Mouse (Mus musculus): ENCODE data around the gene Hectd4. TPM values are rescaled to one million over a fixed set of nuclear protein-coding genes. Genes with fewer than 3 reads are reported as not detected.
"Not testable (repeated sequence)": the region's sequence is repeated elsewhere in the genome, so short reads cannot be mapped to it uniquely, and the experiment has no call there.

Gene Hectd4
- total RNA-seq, 2 experiments from 2014 or later = 21.1 to 24.4 TPM

GRCm38 (mm10) chr5:121336009-121336408, 116.0 kb downstream of the Hectd4 start:
- DNase-seq = no peak

GRCm38 (mm10) chr5:121336776-121337175, 116.8 kb downstream of the Hectd4 start:
- DNase-seq = no peak
- intact Hi-C loops (cut with DNase I) = no loop called here

More at GRCm38 (mm10) chr5:121336009-121336408, 116.0 kb downstream of the Hectd4 start:
- intact Hi-C loops (cut with DNase I) = no loop called here

DNA sequence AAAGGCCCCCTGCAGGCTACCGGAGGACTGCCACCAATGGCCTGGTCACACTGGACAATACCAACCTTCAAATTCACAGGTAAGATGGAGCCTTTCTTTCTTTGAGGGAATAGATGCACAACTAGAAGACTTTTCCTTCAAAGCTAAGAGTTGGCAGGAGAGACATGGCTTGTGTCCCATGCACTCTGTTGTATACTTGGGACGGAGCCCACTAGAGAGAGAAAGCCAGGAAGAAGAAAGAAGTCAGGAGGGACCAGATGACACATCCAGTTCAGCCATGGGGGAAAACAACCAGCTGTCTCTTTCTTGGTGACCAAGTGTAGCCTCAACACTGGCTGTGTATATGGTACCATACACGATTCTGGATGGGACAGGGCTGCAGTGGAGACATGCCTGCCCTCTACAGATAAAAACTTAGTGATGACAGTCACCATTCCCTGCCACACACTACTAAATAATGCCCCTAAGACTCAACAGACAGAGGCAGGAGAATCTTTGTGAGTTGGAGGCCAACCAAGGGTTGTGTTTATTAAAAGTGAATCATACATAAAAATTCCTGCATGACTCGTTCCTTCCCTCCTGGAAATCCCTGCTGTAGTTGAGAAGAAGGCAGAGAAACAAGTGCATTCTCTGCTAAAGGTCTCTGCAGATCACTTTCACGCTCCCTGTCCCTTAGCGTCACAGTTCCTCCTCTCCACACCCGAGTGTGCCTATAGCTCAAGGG, 119.7 kb downstream of the Hectd4 start:
- DNase-seq = no peak
- intact Hi-C loops (cut with DNase I) = no loop called here

DNA sequence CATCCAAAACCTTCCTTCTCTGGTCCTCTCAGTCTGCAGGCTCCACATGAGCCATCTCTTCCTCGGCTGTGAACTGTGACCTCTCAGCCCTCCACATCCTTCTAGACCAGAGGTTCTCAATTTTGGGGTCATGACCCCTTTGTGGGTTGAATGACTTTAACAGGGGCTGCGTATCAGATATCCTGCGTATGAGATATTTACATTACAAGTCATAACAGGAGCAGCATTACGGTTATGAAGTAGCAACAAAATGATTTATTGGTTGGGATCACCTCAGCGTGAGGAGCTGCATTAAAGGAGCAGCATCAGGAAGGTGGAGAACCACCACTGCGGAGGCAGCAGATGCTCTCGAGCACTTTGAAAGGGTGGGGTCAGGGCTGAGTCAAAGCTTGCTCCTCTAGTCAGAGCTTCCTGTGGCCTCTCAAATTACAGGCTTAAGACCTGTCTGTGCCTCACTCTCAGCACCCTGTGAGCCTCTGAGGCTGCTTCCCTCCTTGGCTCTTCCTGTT, 121.0 kb downstream of the Hectd4 start:
- intact Hi-C loops (cut with DNase I) = no loop called here
- DNase-seq = no peak

GRCm38 (mm10) chr5:121342490-121342889, 122.5 kb downstream of the Hectd4 start:
- intact Hi-C loops (cut with DNase I) = no loop called here
- DNase-seq = no peak

- DNase-seq = no peak
- intact Hi-C loops (cut with DNase I) = no loop called here
Measured at GRCm38 (mm10) chr5:121343997-121344396, 124.0 kb downstream of the Hectd4 start.

DNA sequence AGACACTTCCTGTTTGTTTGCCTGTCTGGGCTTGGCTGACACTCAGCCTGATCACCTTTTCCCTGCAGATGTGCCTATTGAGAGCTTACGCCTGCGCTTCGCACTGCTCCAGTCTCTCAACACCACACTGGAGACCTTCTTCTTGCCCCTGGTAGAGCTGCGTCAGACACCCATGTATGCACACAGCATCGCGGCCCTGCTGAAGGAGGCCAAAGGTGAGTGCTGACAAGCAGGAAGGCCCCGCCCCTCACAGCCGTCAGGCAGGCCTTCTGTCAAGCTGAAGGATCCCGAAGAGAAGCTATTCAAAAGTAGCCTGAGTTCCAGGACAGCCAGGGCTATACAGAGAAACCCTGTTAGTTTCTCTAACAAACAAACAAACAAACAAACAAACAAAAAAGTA, 139.2 kb downstream of the Hectd4 start:
- DNase-seq = no peak
- intact Hi-C loops (cut with DNase I) = no loop called here

DNA sequence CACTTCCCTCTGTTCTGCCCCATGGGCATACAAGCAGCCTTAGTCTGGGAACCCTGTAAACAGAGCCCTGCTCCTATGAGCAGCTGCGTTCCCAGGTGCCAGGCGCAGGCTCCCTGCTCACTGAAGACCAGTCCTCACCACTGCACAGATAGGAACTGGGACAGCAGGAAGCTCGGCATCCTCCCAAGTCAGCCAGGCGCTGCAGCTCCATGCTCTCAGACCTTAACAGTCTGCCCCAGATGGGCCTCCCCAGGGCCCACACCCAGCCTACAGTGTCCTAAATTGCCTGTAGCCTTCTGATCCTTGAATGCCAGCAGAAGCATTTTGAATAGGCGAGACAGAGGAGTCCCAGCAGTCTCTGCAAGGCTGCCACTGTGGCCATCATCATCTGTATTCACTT, 141.7 kb downstream of the Hectd4 start:
- DNase-seq = no peak
- intact Hi-C loops (cut with DNase I) = no loop called here

DNA sequence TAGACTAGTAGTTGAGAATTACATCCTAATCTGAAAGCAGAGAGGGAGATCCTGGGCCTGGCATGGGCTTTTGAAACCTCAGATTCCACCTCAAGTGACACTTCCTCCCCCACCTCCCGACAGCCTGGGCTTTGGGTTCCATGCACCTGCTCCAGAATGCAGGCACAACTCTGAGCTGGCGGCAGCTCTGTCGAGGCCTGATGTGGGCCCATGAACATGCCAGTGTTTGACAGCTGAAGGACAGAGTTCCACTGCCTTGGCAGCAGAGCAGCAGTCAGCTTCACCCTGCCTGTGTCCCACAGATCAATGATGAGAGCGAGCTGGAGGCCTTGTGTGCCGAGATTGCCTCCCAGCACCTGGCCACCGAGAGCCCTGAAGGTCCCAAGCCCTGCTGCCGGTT, 143.4 kb downstream of the Hectd4 start:
- DNase-seq = no peak
- intact Hi-C loops (cut with DNase I) = no loop called here

GRCm38 (mm10) chr5:121366449-121367225, 146.6 kb downstream of the Hectd4 start:
- no peak for DNase-seq
- intact Hi-C loops (cut with DNase I) = no loop called here

- intact Hi-C loops (cut with DNase I) = no loop called here
- no peak for DNase-seq
Measured at GRCm38 (mm10) chr5:121367255-121367654, 147.2 kb downstream of the Hectd4 start.

DNA sequence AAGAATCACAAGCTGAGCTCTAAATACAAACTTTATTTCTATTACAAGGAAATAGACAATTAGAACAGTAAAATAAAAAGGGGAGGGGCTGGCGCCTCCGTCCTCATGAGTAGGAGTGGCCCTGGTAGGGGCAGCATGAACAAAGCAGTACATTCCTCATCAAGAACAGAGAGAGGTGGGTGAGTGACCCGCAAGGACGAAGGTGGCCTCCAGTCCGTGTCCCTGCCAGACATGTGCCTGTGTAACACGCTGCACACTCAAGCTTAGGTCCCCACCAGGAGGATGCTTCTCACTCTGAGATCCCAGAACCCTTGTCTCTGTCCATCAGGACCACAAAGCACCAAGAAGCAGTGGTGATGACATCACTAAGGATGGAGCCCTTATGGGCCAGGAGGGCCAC, 151.7 kb downstream of the Hectd4 start:
- no peak for DNase-seq
- intact Hi-C loops (cut with DNase I) = no loop called here

GRCm38 (mm10) chr5:121374790-121375189, 154.8 kb downstream of the Hectd4 start:
- no peak for DNase-seq
- intact Hi-C loops (cut with DNase I) = no loop called here

- DNase-seq = peak in 1 of 2 experiments; percentile 28
Measured at GRCm38 (mm10) chr5:121376972-121377371, 157.0 kb downstream of the Hectd4 start.

GRCm38 (mm10) chr5:121378678-121379256, 158.7 kb downstream of the Hectd4 start:
- intact Hi-C loops (cut with DNase I) = no loop called here
- no peak for DNase-seq

More at GRCm38 (mm10) chr5:121376972-121377371, 157.0 kb downstream of the Hectd4 start:
- intact Hi-C loops (cut with DNase I) = not testable (repeated sequence)

DNA sequence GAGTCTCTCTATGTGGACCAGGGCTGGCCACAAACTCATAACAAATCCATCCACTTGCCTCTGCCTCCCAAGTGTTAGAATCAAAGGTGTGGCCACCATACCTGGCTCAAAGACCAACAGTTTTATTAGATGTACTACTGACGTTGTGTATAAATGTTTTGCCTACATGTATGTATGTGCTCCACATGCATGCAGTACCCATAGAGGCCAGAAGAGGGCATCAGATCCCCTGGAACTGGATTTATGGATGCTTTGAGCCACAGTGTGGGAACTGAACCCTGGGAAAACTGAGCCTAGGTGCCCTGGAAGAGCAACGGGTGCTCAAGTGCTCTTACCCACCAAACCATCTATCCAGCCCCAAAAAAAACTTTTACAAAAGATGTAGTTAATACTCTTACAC, 160.7 kb downstream of the Hectd4 start:
- DNase-seq = no peak
- intact Hi-C loops (cut with DNase I) = no loop called here

DNA sequence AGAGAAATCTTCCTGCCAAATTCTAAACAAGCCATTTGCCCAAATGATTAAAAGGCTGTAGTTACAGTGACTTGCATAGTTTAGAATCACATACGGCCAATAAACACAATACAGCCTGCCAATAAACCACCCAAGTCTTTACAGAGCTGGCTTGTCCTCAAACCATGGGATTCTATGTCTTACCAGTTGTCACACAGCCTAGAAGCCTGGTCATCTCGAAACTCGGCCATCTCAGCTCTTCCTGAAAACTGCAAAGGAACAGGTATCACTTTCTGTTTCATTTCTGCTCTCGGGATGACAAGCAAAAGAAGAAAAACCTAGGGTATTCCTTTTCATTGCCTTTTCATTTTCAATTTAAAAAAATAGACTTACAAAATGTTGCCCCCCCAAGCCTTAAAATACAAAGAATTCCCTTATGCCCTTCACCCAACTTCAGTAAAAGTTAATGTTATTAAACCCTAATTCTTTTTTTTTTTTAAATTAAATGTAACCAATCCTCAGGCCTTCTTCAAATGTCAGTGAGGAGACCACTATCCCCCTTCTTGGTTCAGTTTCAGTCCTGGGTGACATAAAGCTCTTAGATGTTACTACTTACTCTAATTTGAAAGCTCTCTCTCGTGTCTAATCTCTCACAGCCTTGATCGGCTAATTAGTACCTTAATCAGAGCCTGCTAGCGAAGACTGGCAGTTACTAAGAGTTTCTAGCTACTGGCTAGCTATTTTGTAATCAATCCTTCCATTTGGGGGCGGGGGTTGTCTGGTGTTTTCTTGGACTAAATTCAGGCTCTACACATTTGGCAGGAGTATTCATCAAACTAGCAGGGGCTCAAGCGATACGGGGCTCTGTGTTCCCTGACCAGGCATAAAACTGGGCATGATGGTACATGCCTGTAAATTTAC, 164.1 kb downstream of the Hectd4 start:
- intact Hi-C loops (cut with DNase I) = no loop called here
- no peak for DNase-seq

DNA sequence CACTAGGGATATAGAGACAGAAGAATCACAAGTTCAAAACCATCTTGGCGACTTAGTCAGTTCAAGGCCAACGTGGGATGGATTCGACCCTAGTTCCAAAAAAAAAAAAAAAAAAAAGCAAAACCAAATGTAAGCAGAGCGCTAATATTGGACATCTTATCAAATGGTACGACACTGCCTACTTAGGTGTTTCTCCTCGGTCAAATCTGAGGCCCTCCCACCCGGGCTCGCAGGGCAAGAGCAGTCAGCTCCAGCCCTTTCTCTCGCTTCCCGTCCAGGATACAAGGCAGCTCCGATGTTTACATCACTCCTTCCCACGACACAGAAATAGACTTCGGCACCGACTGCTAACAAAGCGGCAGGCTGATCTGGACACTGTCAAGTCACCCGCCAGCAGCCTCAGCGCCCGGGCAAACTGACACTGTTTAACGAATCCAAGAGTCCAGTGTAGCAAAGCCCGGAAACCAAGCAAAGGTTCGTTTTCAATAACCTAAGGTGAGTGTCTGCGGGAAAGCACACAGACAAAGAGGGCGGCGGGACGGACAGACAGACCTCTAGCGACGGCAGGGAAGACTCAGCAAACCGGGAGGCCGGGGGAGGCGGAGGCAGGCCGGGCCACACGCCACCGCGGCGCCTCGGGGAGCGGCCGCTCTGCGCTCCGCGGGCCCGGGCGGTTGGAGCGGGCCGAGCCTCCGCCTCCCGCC, 164.9 kb downstream of the Hectd4 start:
- intact Hi-C loops (cut with DNase I) = no loop called here
- no peak for DNase-seq

- peak; percentile 94 for DNase-seq
- intact Hi-C loops (cut with DNase I) = no loop called here
Measured at GRCm38 (mm10) chr5:121385461-121386119, 165.6 kb downstream of the Hectd4 start, which contains the start of gene Trafd1. TSS of gene Trafd1 (minus strand) at chr5:121385632.

All from heart, postnatal 36 days (tissue).